Mouse (Mus musculus) cerebellum, adult 2 months (tissue): ENCODE data around the gene Lyrm9.

Experiments
- CTCF ChIP-seq: fragments of 200-500 bp; IDR thresholded peaks from 2 replicates; pipeline ENCODE4 v1.5.1; 2011; ENCODE audit warnings: low read depth, mild to moderate bottlenecking, control low read depth, low read length, moderate library complexity, borderline replicate concordance; ENCODE audit not compliant: insufficient read depth
- POLR2A ChIP-seq: fragments of 200-500 bp; IDR thresholded peaks from 2 replicates; pipeline ENCODE4 v1.6.1; 2011; ENCODE audit warnings: low read length, control low read depth, borderline replicate concordance; ENCODE audit not compliant: insufficient read depth

- TF ChIP-seq CTCF (no peak), POLR2A (no peak)
Observed at GRCm38 (mm10) chr11:78780571-78780970, 45.8 kb upstream of the Lyrm9 start.
